Mouse (Mus musculus): Measurements from ENCODE around the gene 1700010B08Rik.

Gene 1700010B08Rik

DNA sequence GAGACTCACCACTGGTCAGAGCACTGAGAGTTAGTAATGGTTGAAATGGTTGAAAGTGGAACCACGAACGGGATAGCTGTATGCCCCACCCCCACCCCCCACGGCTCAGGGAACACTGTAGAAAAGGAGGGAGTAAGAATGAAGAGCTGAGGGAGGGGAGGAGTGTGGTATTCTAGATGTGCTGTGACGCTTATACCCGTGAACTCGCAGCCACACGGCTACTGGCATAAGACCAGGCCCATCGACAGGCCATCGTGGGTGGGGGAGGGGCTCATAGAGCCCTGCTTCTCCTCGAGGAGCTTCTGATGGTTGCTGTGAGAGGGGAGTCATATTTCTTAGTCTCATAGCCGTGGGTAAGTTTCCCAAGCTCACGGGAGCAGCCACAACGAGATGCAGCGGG, 5.2 kb downstream of the 1700010B08Rik start:
- no peak for DNase-seq

- no peak for DNase-seq
Measured at GRCm38 (mm10) chr2:173724940-173725807, 6.0 kb downstream of the 1700010B08Rik start.

DNA sequence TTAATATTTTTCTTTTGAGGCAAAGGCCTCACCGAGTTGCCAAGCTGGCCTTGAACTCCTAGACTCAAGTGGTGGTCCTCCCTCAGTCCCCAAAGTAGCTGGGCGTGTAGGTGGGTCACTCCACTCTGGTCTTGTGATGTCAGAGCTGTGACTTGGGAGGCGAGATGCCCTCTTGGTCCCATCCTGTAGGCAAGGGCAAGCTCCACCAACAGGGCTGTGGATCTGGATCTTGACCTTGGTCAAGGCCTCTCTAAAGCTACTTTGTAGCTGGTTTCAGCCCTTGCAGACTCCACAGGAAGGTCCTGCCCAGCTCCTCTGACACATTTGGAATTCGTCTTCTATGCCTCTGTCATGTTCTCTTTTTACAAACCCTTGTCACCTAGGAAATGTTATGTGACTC, 6.6 kb downstream of the 1700010B08Rik start:
- no peak for DNase-seq

DNA sequence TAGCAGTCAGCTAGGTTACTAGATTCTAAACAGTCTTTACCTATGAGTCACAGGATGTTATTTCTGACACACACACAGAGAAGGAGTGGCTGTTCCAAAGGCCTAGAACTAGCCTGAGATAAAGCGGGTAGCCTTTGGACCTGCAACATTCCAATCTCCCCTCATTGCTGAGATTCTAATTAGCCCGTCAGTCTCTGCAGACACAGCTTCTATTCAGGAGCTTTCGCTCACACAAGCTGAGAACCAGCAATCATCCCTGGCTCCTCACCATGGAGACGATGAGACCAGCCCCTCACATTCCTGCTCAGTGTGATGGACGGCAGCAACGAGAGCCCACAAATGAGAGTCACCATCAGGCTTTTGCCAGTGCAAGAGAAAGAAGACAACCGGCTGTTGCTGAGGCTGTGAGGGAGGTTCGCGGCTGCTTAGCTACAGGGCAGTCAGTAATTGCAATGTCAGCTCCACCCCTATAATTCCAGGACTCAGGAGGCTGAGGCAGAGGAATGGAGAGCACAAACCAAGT, 11.3 kb downstream of the 1700010B08Rik start:
- DNase-seq: no peak

DNA sequence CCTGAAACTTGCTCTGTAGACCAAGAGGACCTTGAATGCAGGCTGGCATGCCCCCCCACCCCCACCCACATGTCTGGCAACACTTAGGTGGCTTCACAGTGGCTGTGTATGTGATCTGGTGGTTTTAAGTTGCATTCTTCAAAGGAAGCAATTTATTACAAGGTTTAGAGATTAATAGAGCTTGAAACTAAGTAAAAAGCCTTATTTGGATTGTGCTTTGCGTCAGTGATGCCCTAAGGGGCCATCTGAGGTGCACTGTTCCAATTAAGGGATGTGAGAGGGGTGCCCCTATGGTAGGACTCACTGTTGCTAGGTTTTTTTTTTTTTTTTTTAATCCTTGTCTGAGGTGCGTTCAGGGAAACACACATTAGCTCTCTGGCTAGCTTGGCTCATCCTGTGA, 15.2 kb downstream of the 1700010B08Rik start:
- DNase-seq: no peak

- DNase-seq: peak; percentile 99
Measured at GRCm38 (mm10) chr2:173737222-173737989, 18.2 kb downstream of the 1700010B08Rik start, which contains the start of gene Vapb. Vapb (plus strand) TSS chr2:173737511.

GRCm38 (mm10) chr2:173738232-173738631, 19.0 kb downstream of the 1700010B08Rik start:
- no peak for DNase-seq

DNA sequence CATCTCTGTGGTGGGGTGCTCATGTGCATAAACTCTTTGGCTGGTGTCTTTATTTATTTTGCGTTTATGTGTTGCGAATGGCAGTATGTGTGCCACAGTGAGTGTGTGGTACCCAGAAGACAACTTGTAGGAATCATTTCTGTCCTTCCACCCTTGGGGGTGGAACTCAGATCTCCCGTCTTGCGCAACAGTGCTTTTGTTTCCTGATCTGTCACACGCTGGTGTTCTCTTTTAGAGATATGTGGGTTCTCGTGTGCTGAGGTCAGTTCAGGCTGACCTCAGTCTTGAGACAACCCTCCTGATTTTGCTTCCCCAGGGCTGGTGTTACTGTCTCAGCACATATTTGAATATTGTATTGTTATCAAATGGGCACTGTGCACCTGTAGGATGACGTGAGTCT, 19.9 kb downstream of the 1700010B08Rik start:
- no peak for DNase-seq

DNA sequence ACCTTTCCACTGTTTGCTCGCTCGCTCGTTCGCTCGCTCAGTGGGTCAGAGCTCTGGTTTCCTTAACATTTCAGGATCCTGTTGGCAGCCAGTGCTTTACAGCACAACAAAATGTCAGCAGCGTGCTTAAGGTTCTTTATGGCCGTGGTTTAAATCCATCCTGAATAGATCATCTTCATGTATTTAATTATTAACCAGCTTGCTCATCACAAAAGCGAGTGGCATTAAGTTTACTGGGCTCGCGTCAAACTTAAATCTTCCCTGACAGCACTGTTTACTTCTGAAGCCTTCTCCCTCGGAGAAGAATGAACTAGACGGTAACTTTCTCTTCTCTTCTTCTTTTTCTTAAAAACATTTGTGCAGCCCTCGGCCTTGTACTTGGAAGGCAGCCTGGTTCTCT, 22.9 kb downstream of the 1700010B08Rik start:
- DNase-seq: no peak

- DNase-seq: no peak
Measured at GRCm38 (mm10) chr2:173742744-173743143, 23.5 kb downstream of the 1700010B08Rik start.

DNA sequence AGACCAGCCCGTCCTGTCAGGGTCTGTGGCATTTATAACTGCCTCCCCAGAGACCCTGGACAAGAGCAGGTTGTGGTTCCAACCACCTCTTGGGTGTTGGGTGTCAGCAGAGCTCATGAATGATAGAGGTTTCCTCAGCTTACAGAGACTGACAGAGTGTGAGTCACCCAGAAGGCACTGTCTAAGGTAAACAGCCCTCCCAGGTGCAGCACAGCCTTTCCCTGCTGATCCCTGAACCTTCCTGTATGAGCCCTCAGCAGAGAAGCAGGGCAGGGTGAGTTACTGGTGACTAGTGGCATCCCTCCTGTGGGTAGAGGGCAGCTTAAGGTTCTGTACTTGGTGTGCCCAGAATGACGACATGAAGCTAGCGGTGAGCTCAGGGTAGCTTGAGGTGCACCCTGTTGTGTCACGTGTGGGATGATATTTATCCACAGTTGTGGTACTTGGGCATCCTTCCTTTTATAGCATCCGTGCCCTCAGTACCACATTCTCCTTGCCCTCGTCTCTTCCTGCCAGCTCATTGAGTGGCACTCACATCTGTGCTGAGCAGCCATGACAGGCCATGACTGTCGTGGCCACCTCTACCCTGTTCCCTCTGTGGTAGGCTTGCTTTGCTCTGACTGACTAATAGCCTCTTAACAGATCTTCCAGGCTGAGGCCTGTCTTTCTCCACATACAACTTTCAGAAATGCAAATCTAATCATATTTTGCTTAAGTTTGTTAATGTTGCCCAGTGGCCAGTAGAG, 25.0 kb downstream of the 1700010B08Rik start:
- DNase-seq: no peak

GRCm38 (mm10) chr2:173748961-173749659, 29.9 kb downstream of the 1700010B08Rik start:
- no peak for DNase-seq

DNA sequence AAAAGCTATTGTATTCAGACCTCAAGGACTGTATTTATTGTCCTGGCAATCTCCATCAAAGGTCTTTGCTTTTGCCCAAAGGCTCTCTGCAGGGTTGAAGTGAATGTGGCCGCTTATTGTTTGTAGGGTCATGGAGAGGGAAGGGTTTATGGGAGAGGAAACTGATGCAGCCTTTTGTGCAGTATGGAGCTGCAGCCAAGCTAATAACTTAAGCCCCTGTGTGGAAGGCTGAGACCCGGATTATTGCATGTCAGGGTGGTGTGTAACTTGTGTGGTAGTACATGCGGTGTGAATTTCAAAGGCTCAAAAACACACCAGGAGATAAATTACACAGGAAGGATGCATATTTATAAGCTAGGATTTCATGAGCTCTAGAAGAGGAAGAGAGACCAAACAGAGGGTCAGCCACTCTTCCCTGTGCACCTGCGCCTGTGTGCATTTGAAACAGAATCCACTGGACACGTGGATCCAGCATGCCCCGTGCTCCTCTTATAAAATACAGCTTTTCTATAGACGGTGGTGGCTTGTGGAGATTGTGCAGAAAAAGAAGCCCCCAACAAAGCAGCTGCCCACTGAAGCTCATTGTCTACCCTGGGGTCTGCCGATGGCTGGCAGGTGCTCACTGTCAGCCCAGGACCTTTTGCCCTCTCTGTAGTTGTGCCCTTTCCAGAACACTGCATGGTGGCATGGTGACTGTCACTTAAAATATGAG, 36.4 kb downstream of the 1700010B08Rik start:
- DNase-seq: no peak

GRCm38 (mm10) chr2:173757624-173758155, 38.5 kb downstream of the 1700010B08Rik start:
- DNase-seq: no peak

- no peak for DNase-seq
Measured at GRCm38 (mm10) chr2:173760607-173761006, 41.4 kb downstream of the 1700010B08Rik start.

DNA sequence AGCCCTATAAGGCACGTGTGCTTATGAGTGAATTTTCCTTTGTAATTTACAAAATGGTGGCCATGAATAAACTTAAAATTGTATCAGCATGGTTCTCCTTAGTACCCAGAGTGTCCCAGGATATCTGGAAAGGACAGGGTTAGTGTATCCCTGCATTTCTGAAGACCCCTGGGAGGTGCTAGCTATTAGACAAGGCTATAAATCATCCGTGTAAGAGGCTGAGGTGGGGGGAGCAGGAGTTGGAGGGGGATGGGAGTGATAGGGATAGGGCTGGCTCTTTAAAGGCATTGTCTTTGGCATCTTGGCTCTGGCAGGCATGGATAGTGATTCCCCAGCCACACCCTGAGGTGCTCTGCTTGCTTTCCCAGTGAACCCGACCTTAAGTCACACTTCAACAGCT, 45.4 kb downstream of the 1700010B08Rik start:
- DNase-seq: no peak

DNA sequence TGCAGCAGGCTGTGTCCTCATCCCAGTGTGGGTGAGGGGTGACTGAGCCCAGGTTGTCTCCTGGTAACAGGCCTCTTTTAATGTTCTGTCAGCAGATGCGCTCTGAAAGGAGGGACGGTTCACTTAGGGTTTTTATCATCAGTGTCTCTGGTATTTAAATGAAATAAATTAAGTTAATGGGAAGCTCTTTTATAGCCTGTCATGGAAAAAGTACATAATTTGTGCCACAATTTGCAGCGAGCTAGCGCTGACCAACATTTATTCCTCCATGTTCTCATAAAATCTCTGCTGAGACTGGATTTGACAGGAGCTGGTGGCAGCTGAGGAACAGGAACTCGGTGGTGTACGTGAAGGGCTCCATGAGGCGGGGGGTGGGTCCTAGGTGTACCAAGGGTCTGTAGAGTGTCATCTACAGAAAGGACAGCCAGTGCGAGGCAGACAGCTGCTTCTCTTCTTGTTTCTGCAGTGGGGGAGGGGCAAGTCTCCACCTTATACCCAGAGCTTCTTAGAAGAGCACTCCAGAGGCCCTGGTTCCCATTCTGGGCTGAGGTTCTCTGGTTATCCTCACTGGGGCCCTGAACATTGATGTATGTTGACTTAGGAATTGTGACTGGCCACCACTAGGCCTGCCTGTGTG, 48.9 kb downstream of the 1700010B08Rik start:
- no peak for DNase-seq

GRCm38 (mm10) chr2:173769183-173769582, 50.0 kb downstream of the 1700010B08Rik start:
- peak; percentile 18 to 35 for DNase-seq

DNA sequence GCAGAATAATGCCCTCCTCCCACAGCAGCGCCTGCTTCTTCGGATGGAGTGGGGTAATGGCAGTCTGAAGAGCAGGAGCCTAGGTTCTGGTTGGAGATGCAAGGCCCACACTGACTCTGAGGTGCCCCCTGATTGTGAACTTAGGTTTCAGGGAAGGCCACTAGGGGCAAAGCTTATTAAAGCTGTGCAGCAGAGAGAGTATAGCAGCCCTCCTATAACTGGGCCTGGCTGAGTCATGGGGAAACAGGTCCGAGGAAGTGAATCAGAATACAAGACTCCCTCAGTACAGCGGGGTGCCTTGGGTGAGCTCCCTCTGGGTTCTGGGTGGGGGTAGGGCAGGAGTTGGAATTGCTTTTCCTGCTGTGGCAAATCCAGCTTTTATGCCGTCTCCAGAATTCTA, 51.4 kb downstream of the 1700010B08Rik start:
- DNase-seq: no peak
